Mouse (Mus musculus) MN1 (cell line): ENCODE results near the gene Tatdn3.
"Not testable (repeated sequence)": the region's sequence is repeated elsewhere in the genome, so short reads cannot be mapped to it uniquely, and the experiment has no call there.

Source experiments
- DNase-seq: peaks from one replicate; pipeline ENCODE4 v3.0.0-alpha.2; 2016; ENCODE audit warnings: low spot score

The Tatdn3 gene

DNA sequence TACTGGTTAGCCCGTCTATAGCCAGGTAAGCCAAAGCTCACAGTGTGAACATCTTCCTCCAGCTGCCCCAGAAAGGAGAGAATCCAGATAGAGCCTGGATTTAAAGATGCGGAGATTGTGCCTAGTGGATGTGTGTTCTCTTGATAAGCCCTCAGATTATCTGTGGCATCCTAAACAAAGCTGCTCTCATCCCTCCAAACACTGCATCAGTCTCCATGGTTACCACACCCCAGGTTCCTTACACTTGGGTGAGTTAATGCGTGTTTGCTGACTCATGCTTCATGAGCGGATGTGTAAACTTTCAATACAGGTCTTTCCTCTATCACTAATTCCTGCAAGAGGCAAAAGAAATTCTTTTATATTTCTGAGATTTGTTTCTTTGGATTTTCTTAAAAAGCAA lies 27.1 kb downstream of the Tatdn3 start:
- peak; percentile 62 for DNase-seq

DNA sequence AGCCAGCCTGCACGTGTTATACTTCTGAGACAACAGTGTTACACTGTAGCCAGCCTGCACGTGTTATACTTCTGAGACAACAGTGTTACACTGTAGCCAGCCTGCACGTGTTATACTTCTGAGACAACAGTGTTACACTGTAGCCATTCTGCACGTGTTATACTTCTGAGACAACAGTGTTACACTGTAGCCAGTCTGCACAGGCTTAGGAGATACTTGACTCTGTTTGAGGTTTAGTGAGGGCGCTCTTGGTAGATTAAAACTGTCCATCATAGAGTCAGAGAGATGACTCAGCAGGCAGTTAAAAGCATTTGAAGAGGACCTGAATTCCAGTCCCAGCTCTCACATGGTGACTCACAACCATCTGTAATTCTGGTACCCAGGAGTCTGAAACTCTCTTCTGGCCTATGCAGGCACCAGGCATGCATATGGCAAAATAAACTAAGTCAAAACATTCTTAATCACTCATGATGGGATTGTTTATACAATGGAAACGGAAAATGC lies 31.8 kb downstream of the Tatdn3 start:
- peak; percentile 36 for DNase-seq

GRCm38 (mm10) chr1:191030182-191030581 lies 32.5 kb downstream of the Tatdn3 start:
- DNase-seq, result no peak

DNA sequence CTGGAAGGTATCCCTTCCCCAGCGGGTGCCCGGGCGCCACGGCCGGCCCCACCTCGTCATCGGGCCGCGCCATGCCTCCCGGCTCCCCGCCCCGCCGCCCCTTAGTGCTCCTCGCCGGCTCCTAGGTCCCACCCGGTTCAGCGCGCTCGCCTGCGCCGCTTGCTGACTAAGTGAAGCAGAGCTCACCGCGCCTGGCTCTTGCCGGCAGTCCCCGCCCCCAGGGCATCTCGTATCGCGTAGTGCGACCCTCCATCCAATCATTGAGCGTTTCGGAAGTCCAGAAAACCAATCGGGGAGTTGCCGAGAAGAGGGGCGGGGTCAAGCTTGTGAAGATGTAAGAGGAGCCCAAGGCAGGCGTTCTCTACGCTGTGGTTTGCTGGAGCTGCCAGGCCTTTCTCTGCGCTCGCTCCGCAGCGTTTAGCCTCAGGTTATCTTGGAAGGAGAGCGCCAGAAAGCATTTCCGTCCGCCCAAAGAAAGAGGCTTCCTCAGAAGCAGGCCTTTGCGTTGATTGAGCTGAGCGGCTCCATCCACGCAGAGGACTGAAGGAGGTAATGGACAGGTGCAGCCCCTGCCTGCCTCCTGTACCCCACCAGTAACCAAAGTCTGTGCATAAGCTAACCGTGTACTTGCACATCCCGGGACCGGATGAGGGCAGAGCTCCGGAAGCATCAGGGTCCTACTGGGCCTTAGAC lies 36.6 kb downstream of the Tatdn3 start, which contains the start of gene Flvcr1:
Flvcr1 (minus strand) TSS at position 138 of the 693 bp plus-strand sequence.
- peak; percentile 99 for DNase-seq

- DNase-seq, result peak; percentile 52
Observed at GRCm38 (mm10) chr1:191025016-191026012, 37.4 kb downstream of the Tatdn3 start.

GRCm38 (mm10) chr1:191023806-191024205 lies 38.9 kb downstream of the Tatdn3 start:
- not testable (repeated sequence) for DNase-seq

GRCm38 (mm10) chr1:191023140-191023539 lies 39.6 kb downstream of the Tatdn3 start:
- no peak for DNase-seq

DNA sequence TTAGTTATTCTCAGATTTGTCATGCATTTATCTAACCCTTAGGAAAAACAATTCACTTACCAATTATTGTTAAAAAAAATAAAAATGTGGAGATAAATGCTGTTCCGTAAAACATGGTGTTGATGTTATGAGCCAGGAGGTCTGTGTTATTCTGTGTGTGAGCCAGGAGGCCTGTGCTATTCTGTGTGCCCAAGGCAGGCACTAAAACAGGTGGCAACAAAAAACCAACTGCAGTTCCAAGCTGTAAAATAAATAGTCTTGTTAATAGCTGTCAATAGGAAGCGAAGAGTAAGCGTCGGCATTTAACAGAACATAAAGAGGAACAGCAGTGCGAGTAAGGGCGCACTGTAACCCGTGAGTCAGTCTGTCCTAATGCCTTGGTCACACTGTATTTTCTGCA lies 41.7 kb downstream of the Tatdn3 start:
- DNase-seq, result no peak

DNA sequence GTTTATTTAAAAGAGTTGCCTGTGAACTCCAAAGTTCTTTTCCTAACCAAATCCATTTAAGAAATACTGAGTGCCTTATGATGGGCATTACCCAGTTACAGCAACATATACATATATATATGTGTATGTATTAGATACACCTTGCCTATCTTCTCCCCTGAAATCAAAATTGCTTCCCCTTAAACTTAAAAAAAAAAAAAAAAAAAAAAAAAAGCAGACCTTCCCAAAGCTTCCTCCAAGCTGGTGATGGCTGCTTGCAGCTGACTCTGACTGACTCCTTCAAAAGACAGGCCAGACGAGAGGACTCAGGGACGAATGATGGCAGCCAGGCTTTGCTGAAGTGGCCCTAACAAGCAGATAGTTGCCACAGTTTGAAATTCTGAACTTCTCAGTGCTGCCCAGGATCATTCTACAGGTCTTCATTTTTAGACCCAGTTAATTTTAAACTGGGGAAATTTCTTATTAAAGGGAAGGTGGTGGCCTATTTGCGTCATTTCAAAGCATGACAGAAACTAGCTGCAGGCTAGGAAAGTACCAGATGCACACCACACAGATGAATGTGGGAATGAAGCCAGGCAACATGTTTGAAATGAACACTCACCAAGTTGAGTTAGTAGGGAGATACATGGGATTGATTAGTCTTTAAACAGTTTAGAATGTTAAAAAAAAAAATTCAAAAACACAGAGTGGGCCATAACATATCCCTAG lies 42.4 kb downstream of the Tatdn3 start:
- no peak for DNase-seq

DNA sequence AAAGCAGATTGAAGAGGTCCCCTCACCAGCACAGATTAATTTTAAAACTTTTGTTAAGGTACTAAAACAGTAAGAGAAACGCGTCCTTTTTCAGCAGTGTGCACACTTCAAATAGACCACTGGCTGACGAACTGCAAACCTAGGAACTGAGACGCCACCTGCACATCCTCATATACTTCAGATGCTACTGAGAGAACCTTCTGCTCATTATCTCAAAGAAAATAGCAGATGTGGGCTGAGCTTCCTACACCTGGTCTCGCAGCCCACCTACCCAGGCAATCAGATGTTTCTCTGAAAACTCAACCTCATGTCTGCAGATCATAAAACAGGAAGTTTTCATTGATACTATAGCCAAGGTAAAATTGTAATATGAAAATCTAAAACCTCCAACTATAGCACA lies 42.9 kb downstream of the Tatdn3 start:
- DNase-seq, result no peak

GRCm38 (mm10) chr1:191014271-191014670 lies 48.5 kb downstream of the Tatdn3 start:
- DNase-seq, result no peak

DNA sequence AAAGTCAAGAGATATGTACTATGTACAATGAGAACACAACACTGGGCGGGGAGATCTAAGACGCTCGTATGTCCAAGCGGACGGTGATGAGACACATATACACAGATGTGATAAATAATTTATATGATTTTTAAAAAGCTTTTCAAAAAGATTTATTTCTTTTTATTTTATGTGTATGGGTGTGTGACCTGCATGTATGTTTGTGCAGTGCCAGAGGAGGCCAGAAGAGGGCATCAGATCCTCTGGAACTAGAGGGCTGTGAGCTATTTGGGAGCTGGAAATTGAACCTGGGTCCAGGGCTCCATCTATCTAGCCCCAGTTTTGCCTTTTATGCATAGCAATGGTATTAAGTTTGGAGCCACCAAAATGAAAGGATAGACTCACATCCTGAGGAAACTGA lies 54.0 kb downstream of the Tatdn3 start:
- no peak for DNase-seq

GRCm38 (mm10) chr1:191002201-191002600 lies 60.5 kb downstream of the Tatdn3 start:
- DNase-seq, result no peak

DNA sequence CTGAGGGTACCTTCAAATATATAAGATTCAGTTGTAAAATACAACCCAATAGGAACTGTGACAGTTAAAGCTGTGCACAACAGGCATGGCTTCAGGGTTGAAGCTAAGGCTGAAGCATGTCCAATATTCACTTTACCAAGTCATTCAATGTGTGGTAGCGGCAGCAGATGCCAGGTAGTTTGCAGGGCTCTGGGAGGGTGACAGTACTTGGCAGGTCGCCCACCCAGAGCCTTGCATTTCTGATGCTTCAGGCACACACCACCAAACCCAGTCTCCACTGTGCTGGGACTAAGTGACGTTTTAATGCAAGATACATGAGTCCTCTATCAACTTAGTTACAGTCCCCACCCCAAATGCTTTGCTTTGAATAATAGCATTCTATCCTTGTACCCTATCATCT lies 62.0 kb downstream of the Tatdn3 start:
- peak; percentile 42 for DNase-seq

DNA sequence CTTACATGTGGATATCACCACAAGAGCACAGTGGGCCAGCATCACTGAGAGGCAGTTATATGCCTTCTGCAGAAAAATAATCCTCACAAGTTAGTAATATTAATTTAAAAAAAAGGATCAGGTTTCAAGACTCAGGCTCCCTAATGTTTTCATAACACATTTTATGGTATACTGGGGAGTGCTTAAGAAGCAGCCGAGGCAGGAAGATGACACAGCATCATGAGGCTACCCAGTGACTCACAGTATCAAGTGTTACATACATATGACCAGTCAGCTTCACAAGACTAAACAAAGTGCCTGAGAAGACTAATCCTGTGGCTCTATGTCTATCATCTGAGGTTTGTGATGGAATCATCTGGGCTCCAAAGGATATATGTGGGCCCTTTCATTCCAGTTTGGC lies 64.7 kb downstream of the Tatdn3 start:
- peak; percentile 26 for DNase-seq

- DNase-seq, result peak; percentile 36
Observed at GRCm38 (mm10) chr1:190996346-190996877, 66.3 kb downstream of the Tatdn3 start.
